Mouse (Mus musculus): ENCODE results near the gene Hmg20a.

The Hmg20a gene

DNA sequence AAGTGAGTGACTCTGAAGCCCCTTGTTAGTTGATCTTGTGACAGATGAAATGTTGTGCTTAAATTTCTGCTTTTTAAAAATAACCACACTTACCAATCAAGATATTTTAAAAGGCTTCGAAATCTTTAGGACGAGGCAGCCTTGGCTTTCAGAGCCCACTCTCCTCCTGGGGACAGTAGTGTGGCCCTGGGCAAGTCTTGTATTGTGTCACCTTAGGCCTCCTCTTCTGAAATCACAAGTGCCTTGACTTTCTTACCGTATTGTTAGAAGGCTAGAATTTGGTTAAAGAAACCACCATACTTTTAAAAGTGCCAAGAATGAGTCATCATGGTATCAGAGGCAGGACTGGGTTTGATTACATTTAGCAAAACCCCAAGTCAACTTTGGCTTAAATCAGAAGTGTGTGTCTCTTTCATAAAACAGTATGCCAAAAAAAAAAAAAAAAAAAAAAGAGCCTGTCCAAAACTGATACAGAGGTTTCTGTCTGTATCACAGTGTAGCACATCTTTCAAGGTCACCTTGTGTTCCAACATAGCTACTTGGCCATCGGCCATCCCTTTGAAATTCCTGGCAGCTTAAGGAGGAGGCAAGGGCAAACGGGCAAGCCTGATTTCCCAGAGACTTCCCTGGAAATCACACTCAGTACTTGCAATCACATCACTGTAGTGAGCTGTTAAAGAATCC is 78.9 kb downstream of the Hmg20a start:
- no peak for DNase-seq (ENCODE audit: low spot score)

DNA sequence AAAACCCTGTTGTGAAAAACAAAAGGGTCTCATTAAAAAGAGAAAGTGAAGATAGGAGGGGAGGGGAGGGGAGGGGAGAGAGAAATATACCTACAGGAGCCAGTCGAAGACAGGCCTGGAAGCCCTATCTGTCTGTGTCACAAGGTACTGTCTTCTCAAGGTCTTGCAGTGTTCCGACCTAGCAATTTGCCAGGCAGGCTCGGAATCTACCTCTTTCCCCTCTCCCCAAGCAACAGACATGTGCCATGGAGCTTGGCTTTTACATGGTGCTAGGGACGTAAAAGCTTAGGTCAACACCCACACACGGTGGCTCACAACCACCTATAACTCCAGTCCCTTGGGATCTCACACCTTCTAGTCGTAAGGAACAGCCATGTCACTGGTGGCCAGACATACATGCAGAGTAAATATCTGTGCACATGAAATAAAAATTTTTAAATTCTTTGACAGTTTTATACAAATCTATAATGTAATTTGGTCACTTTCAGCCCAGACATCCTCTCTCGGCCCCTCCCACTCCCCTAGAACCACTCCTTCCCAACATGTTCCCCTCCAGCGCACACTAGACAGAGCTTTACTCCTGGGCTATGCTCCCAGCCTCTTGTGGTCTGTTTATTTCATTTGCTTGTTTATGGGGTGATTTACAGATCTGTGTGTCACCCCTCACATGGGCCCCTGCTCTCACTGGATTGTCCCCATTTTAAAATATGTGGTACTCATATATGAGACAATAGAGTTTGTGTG is 81.1 kb downstream of the Hmg20a start:
- no peak for DNase-seq (ENCODE audit: low spot score)

DNA sequence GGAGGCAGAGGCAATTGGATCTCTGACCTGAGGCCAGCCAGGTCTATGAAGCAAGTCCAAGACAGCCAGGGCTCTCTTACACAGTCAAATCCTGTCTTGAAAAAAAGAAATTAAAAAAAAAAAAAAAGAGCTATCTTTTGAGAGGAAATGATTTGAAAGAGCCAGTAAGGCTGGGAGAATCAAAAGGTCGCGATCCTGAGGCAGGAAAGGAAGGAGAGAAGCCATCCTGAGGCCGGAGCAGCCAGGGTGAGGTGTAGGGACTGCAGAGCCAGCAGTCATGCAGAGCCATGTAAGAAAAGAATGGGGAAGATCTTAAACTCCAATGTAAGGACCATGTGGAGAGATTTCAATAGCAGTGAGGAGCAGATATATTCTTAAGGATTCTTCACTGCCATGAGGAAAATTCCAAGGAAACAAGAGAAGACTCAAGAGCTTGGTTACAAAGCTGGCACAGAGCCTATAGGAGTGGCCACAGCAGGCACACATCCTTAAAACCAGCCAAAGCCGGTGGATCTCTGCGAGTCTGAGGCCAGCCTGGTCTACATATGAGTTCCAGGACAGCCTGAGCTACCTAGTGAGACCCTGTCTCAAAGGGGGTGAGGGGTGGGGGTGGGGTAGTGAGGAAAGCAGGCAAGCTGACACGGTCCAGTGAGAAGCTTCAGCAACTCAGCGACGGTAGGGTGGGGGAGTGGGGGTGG is 82.6 kb downstream of the Hmg20a start:
- no peak for DNase-seq (ENCODE audit: low spot score)

DNA sequence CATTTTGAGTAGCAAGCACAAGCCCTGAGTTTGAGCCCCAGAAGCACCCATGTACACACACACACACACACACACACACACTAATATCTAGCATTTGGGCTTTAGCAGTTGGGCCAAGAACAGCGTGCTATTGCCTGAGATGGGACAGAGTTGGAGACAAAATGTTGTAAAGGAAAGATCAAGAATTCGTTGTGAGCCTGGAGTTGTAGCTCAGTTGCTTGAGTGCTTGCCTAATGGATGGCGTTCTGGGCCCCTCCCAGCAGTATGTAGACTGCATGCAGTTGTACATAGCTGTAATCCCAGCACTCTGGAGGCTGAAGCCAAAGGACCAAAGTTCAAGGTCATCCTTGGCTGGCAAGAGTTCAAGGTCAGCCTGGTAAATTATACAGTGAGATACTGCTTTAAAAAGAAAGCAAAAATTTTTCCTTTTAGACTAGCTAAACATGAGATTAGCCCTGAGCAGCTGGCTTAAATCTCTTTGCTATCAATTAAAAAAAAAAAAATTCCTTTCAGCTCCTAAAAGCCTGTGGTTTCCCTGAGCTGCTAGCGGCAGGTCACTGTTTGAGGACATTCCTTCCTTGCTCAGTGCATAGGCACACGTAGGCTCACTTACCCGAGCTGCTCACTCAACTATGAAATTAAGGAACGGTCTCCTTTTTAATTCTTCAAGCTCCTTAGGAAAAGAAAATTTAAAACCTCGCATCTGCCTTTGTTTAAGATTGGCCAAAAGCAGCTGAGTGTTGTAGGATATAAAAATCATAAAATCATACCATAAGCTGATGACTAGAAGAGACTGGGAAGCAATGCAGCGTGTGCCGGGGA is 83.5 kb downstream of the Hmg20a start:
- no peak for DNase-seq (ENCODE audit: low spot score)

DNA sequence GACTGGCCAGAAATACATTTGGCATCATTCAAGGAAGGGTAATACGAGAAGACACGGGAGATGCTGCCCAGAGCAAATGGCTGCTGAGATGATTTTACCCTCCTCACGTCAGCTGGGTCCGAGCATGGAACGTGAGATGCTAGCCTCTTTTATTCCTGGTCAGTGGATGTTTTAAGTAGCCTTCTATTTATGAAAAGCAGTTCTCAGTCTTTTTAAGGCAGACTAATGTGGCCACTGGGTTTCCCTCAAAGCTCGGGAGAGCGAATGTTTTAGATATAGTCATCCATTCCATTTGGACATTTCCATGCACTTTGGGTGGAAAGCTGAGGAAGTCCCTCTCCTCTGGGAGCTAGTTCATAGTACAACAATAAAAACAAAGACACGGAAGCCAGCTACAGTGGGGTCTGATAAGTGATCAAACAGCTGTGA is 84.1 kb downstream of the Hmg20a start:
- no peak for DNase-seq (ENCODE audit: low spot score)

DNA sequence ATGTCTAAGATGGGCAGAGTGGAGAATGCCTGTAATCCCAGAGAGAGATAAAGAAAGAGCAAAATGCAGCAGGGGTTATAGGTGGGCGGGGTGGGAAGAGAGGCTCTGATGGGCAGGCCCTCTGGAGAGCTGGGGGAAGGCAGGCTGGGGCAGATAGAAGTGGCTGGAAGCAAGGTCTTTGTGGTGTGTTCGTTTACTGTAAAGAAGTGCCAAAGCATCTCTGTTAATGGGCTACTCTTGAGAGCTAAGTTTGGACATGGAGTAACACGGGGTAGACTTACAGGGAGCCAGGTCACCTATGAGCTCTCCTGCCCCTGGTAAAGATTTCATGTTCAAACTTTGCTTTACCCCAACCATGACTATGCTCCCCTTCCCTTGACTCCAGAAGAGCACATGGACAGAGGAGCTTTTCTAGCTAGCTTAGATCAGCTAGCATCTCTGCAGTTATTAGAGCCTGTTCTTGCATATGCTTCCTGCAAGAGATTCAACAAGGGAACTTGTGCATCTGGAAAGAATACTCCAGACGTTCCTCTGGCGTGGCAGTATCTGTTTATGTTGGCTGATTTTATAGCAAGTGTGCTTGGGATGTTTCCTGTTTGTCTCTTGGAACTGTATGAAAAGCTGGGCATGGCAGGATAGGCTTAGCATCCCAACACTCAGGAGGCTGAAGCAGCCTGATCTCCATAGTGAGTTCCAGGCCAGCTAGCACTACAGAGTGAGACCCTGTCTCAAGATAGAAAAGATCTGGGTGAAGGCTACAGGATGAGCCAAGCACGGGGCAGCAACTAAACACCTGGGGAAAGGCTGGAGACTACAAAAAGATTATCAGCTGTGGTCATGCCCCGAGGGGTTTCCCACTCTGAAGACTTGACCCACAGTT is 85.5 kb downstream of the Hmg20a start:
- DNase-seq (ENCODE audit: low spot score): peak; percentile 26

DNA sequence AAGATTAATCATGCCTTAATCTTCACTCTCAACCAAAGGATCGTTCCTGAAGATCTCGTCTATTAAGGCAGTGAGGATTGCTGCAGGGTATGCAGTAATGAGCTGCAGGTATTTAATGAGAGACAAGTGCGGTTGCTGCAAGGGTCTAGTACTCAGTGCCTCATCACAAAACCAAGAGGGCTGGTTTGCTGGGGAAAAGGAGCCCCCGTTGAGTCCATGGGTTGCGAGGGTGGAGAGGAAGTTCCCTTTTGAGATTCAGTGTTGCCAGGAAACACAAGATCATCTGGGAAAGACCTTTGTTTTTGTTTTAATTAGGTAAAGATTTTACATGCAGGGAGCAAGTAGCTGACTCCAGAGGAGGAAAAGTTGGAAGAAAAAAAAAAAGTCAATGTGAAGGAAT is 86.1 kb downstream of the Hmg20a start:
- DNase-seq (ENCODE audit: low spot score): no peak

DNA sequence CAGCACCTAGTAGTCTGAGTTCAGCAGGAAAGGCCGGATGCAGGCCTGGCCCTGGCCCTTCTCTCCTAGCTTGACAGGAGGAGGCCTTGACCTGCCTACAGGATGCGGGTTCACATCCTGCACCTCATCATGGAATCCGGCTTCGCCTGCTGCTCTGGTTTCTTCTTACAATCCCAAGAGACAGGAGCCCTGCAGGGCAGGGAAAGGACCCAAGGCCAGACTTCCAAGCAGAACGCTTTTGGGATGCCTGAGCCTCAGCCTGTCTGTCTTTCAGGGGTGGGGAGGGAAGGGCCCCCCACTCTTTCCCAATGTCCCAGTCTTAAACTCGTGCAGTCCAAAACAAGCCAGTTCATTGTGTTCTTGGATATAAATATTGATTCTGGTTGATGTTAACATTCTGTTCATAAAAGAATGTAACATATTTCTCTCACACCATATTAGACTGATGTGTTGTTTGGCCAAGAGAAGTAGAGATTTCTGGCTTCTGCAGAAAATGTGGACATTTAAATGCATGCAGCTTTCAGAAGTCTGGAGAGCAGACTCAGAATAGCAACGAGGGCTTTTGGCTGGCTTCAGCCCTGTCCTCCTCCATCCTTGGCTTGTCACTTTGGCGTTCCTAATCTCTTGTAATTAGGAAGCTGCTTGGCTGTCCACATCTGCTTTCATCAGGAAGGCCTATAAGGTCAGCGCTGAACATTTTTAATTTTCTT is 86.8 kb downstream of the Hmg20a start:
- no peak for DNase-seq (ENCODE audit: low spot score)

DNA sequence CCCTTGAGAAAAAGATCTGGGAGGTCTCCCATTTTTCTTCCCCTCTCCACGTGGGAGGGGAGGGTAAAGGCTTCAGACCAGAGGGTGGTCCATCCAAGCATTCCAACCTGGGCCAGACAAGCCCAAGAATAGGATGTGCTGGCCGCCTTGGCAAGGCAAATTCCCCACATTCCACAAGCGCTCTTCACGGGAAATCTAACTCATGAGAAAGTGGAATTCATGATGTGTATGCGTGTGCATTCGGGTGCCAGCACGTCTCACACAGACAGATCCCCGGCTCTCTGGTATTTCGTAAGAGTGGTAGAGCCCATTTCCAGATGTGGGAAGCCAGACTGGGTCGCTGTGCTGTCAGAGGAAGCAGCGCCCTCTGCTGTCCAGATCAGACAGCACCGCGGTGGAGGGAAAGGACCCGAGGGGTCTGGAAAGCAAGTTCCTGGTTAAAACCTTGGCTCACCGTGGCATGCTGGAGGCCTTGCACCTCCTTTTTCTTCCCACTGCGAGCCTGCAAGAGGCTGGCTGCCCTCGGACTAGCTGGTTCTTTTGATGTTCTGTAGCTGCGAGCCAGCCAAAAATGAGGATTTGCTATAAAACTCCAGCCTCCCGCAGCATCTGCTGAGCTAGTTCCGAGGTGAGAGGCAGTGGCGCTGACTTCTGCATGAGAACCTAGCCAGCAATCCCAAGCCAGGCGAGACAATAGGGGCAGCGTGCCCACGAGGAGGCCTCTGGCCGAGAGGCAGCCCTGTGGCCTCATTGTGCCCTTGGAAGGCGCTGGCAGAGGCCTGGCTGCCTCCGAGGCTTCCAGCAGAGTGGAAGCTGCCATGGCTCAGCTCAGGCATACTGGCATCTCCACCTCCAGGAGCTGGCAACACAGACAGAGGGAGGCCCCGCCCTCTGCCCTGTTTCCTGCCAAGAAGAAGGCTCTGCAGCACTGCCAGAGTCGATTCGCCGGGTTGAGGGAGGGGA is 87.7 kb downstream of the Hmg20a start:
- DNase-seq (ENCODE audit: low spot score): peak; percentile 91

DNA sequence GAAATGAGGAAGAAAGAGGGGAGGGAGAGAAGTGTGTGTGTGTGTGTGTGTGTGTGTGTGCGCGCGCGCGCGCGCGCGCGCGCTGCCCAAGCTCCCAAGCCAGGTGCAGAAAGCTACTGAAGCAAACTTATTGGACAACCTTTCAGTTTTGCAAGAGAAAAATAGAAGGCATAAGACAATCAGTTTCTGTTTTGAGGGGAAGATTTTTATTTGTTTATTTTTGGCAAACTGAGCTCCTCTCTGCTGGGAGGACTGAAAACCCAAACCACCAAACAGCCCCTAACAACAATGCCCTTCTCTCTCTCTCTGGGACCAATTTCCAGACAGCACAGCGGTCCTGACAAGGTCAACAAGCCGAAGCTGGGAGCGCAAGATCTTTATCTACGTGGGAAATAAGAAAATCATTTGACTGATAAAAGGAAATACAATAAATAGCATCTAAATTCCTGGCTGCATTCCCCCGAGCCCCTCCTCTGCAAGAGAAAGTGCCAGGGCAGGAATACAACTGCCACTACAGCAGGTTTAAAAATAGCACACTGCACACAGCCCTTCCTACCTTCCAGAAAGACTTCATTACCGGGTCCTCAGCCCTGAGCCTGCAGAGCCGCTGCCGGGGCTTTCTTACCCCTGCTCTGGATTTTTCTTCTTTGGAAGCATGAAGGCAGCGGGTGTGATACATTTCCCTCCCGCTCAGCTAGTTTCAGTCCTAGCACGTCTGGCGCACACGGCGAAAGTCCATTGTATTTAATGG is 88.7 kb downstream of the Hmg20a start:
- DNase-seq (ENCODE audit: low spot score): peak; percentile 47

DNA sequence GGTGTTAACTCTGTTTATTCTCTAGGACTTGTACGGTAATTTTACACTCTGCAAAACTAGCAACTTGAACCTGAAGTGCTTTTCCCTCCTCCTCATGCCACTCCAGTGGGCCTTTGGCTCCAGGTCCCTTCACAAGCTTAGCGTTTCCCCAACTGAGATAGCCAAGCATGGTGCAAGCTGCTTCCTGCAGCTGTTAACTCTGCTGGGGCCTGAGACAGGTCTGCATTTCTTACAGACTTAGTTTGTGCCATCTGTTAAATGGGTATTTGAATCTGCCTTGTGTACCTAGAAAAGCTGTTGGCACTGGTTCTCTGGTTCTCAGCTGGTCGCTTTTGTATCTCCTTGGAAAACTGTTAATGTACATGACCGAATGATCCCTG is 89.3 kb downstream of the Hmg20a start:
- peak; percentile 16 for DNase-seq (ENCODE audit: low spot score)

DNA sequence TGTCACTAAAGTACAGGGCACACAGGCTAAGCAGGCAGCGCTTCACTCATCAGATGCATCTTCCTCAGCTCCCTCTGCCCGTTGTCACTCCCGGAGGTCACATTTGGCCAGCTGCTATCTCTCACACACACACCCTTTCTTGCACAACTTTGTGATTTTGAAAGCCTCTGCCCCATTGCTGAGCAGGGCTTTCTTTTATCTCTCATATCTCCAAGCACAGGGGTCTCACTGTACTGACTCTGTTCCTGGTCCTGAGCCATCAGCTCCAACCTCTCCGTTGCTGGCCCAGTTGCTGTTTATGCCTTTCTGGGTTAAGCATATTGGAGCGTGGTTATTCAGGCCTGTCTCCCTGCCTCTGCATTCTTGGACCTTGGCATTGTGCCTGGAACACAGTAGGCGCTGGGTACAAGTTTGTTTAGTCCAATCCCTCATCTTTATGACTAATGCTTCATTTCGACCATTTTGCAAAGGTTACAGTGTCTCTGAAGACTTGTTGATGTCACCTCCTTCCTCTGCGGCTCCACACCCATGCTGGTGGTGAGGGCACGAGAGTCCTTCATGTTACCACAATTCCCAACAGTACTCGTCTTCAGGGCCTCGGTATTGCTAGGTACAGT is 90.5 kb downstream of the Hmg20a start:
- DNase-seq (ENCODE audit: low spot score): peak; percentile 50

DNA sequence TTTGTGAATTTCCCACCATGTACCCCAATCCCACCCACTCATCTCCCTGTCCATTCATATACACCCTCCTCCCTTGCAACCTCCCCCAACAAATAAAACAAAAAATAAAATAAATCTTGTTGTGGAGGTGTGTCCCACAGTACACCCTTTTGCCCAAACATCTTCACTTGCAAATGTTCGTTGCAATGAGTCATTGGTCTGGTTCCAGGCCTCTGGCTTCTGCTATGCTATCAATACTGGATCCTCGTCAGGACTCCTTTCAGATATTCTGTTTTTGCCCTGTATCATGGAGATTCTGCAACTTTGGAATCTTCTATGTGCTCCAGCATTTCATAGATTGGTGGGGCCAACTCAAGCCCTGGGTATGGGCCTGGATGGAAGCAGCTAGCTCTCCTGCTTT is 91.9 kb downstream of the Hmg20a start:
- no peak for DNase-seq (ENCODE audit: low spot score)

DNA sequence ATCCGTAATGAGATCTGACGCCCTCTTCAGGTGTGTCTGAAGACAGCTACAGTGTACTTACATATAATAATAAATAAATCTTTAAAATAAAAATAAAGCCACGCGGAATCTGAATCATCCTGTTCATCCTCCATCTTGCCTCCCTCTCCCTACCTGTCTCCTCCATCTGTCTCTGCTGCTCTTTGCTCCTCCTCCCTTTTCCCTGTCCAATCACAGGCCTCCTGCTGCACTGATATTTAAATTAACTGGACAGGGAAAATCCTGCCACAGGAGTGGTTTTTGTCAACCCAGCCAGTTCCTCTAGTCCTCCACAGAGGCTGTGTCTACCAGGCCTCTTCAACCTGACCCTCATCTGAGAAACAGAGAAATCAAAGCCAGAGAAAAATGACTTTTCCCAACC is 94.1 kb downstream of the Hmg20a start:
- DNase-seq (ENCODE audit: low spot score): no peak

DNA sequence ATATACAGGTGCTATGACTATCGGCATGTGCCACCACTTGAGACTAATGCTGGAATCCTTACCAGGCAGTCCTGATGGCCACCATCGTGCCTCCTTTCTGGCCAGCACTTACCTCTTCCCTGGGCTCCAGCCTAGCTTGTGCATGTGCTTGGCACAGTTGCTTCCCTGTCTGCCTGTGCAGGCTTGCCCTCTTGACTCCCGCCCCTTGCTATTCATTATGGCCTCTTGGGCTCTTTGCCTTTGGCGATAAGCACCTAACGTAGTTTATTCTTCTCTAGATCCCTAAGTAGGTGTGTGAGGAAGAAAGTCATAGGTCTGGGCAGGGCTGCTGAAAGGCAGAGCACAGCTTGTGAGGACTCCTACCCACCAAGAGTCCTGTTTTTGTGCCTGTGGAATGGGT is 96.7 kb downstream of the Hmg20a start:
- DNase-seq (ENCODE audit: low spot score): no peak

DNA sequence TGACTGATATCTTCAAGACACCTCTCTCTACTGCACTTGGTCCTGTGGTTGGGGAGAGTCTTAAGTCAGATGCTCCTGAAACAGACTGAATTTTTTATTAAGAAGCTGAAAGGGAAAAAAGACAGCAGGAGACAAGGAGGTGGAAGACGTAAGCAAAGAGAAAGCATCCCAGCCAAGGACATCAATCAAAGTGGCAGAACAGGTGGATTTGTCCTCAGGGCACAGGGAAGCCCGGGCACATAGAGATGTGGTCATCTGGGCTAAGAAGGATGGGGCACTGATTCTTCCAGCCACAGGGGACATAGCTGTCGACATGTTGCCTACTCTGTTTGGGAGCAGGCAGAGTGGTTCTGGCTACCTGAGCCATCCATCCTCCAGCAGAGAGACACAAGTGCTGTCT is 97.8 kb downstream of the Hmg20a start:
- DNase-seq (ENCODE audit: low spot score): no peak

DNA sequence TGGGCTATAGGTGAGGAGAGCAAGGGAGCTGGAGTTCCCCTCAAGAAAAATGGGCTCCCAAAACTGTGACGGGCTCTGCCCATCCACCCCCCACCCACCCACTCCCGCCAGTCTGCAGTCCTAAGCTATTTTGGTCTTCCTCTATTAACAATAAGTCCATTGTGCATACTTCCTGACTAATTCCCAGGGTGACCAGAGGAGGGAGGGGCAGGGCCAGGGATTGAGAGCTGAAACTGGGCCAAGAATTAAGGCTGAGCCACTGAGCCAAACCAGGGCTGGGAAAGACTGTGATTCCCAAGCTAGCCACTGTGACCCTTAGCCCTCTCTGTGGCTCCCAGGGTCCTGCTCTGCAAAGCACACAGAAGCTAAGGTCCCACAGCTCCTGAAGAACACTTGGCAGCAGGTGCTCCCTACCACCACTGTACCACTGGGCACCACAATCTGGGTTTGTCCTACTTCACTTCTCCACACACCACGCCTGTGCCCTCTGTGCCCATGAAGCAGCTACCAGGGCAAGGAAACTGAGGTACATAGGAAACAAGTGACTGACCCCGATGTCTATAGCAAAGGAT is 98.4 kb downstream of the Hmg20a start:
- DNase-seq (ENCODE audit: low spot score): peak; percentile 69

DNA sequence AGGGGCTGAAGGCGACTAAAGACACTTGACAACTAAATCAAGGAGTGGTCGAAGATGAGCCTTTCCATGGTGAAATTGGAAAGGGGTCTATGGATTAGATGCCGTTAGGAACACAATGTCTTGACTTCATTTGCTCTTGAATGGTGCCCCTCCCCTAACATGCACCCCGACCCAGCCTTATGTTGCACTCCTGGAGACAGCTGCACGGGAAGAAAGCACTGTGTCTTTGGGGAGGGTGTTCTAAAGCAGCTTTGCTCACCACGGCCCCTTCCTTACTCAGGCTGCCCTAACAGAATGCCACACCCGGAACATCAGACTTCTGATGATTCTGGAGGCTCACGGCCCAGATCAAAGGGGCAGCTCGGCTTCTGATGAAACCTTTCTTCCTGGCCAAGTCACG is 103.9 kb downstream of the Hmg20a start:
- no peak for DNase-seq (ENCODE audit: low spot score)
